Mouse (Mus musculus) liver, embryonic 16.5 days (tissue): ENCODE measurements around the gene Tedc2. TPM values are rescaled to one million over a fixed set of nuclear protein-coding genes. Genes with fewer than 3 reads are reported as not detected.

ENCODE experiments used
- ATAC-seq: fragments of 200-750 bp; cut with Nextera tagmentation; 2 replicates; pipeline ENCODE4 v1.8.0; 2017; ENCODE audit warnings: low read depth, mild to moderate bottlenecking, moderate number of reproducible peaks, moderate library complexity
- H3K27ac ChIP-seq: fragments of 300-500 bp; sonication (generic); 2 replicates; pipeline ENCODE4 v1.5.1; 2014; ENCODE audit warnings: mild to moderate bottlenecking, low read length
- H3K27me3 ChIP-seq: fragments of 300-500 bp; sonication (generic); 2 replicates; pipeline ENCODE4 v1.6.1; 2014; ENCODE audit warnings: low read depth, low read length, mixed read lengths; ENCODE audit not compliant: control insufficient read depth, insufficient read depth
- H3K36me3 ChIP-seq: fragments of 300-500 bp; sonication (generic); 2 replicates; pipeline ENCODE4 v1.6.1; 2014; ENCODE audit warnings: mild to moderate bottlenecking; ENCODE audit not compliant: control insufficient read depth, insufficient read depth
- H3K4me1 ChIP-seq: fragments of 300-500 bp; sonication (generic); 2 replicates; pipeline ENCODE4 v1.6.1; 2014; ENCODE audit warnings: low read depth, low read length, mixed read lengths; ENCODE audit not compliant: control insufficient read depth
- H3K4me2 ChIP-seq: fragments of 300-500 bp; sonication (generic); 2 replicates; pipeline ENCODE4 v1.6.1; 2014; ENCODE audit warnings: low read depth, low read length, mixed read lengths
- H3K4me3 ChIP-seq: fragments of 300-500 bp; sonication (generic); 2 replicates; pipeline ENCODE4 v1.5.1; 2014; ENCODE audit warnings: low read depth, mild to moderate bottlenecking, low read length
- H3K9ac ChIP-seq: fragments of 300-500 bp; sonication (generic); 2 replicates; pipeline ENCODE4 v1.6.1; 2014; ENCODE audit warnings: low read depth, low read length
- H3K9me3 ChIP-seq: fragments of 300-500 bp; sonication (generic); replicated peaks from 2 replicates; pipeline ENCODE4 v1.6.1; 2016; ENCODE audit warnings: low read length; ENCODE audit not compliant: control insufficient read depth
- WGBS: fragments of 180-500 bp; shearing (Covaris S2); extraction: QIAGEN DNeasy Blood & Tissue Kit; methylation state at CpG from one replicate; pipeline ENCODE4 v1.1.7; 2014; ENCODE audit not compliant: insufficient replicate concordance; 5-methylcytosine and 5-hydroxymethylcytosine counted together
- polyA plus RNA-seq: library from polyadenylated mRNA; unstranded; fragments of >200 nt; fragmentation: Nextera tagmentation; extraction: Ambion mirVana; gene quantifications from 2 replicates; pipeline ENCODE4 v1.2.1, GENCODE M21; 2015

Tedc2 gene
- polyA plus RNA-seq, 1 experiment from 2014 or later = 7.4 TPM

GRCm38 (mm10) chr17:24193268-24193667 lies 27.4 kb downstream of the Tedc2 start:
- Histone ChIP-seq H3K4me2 (no peak overlapping the region), H3K36me3 (peaks cover 5% of the 10 kb centered on the region; the same call in 1 of the 2 replicates), H3K9me3 (no peaks in the 10 kb centered on the region), H3K27me3 (no peaks in the 10 kb centered on the region), H3K9ac (peak overlapping the region; percentile 40), H3K27ac (peak overlapping the region; percentile 60), H3K4me1 (peaks cover 65% of the 10 kb centered on the region), H3K4me3 (no peak overlapping the region)
- 82% methylated on average over 8 of the region's 8 CpGs for WGBS
- no peak for ATAC-seq

GRCm38 (mm10) chr17:24192848-24193247 lies 27.8 kb downstream of the Tedc2 start:
- ATAC-seq = no peak
- no peaks in the 10 kb centered on the region for H3K27me3 ChIP-seq
- H3K9ac ChIP-seq = no peak overlapping the region
- WGBS = 49% methylated on average over 8 of the region's 8 CpGs
- no peaks in the 10 kb centered on the region for H3K9me3 ChIP-seq
- H3K36me3 ChIP-seq = peaks cover 7% of the 10 kb centered on the region
- H3K4me2 ChIP-seq = no peak overlapping the region
- no peak overlapping the region for H3K4me3 ChIP-seq
- H3K4me1 ChIP-seq = peaks cover 61% of the 10 kb centered on the region
- H3K27ac ChIP-seq = 0 out of 2 replicates have a peak overlapping the region, but pooled peaks have one; percentile 60

- 73% methylated on average over 4 of the region's 4 CpGs for WGBS
- peaks cover 47% of the 10 kb centered on the region for H3K4me1 ChIP-seq
- no peak overlapping the region for H3K4me3 ChIP-seq
- no peak overlapping the region; the same call in 1 of the 2 replicates for H3K4me2 ChIP-seq
- no peak overlapping the region for H3K27ac ChIP-seq
- H3K27me3 ChIP-seq = no peaks in the 10 kb centered on the region
- H3K9ac ChIP-seq = no peak overlapping the region
- H3K9me3 ChIP-seq = no peaks in the 10 kb centered on the region
- ATAC-seq = no peak
- H3K36me3 ChIP-seq = peaks cover 9% of the 10 kb centered on the region
Observed at GRCm38 (mm10) chr17:24191481-24191880, 29.2 kb downstream of the Tedc2 start.

- ATAC-seq = no peak
- Histone ChIP-seq H3K4me2 (no peak overlapping the region), H3K36me3 (peaks cover 11% of the 10 kb centered on the region), H3K4me3 (no peak overlapping the region), H3K9ac (no peak overlapping the region), H3K27me3 (no peaks in the 10 kb centered on the region), H3K9me3 (no peaks in the 10 kb centered on the region), H3K27ac (no peak overlapping the region), H3K4me1 (peaks cover 42% of the 10 kb centered on the region)
- WGBS = 65% methylated on average over 2 of the region's 2 CpGs
Observed at GRCm38 (mm10) chr17:24190934-24191333, 29.7 kb downstream of the Tedc2 start.

GRCm38 (mm10) chr17:24174259-24174658 lies 46.4 kb downstream of the Tedc2 start:
- H3K27ac ChIP-seq = no peak overlapping the region
- no peak for ATAC-seq
- WGBS = 67% methylated on average over 3 of the region's 3 CpGs
- no peaks in the 10 kb centered on the region for H3K27me3 ChIP-seq
- peak overlapping the region; percentile 39; the same call in 1 of the 2 replicates for H3K9ac ChIP-seq
- peaks cover 9% of the 10 kb centered on the region for H3K4me1 ChIP-seq
- no peaks in the 10 kb centered on the region for H3K36me3 ChIP-seq
- no peak overlapping the region for H3K4me2 ChIP-seq
- no peaks in the 10 kb centered on the region for H3K9me3 ChIP-seq
- H3K4me3 ChIP-seq = no peak overlapping the region

GRCm38 (mm10) chr17:24173423-24173822 lies 47.2 kb downstream of the Tedc2 start:
- 1% methylated on average over 3 of the region's 3 CpGs for WGBS
- H3K27ac ChIP-seq = no peak overlapping the region

GRCm38 (mm10) chr17:24171738-24172137 lies 48.9 kb downstream of the Tedc2 start:
- no peak overlapping the region for H3K4me3 ChIP-seq
- H3K9me3 ChIP-seq = no peaks in the 10 kb centered on the region
- H3K4me1 ChIP-seq = peaks cover 25% of the 10 kb centered on the region
- 77% methylated on average over 4 of the region's 4 CpGs for WGBS
- ATAC-seq = no peak
- H3K4me2 ChIP-seq = no peak overlapping the region
- H3K36me3 ChIP-seq = peaks cover 12% of the 10 kb centered on the region
- H3K27me3 ChIP-seq = no peaks in the 10 kb centered on the region
- H3K27ac ChIP-seq = peak overlapping the region; percentile 11; the same call in 1 of the 2 replicates
- H3K9ac ChIP-seq = no peak overlapping the region

More at GRCm38 (mm10) chr17:24173423-24173822, 47.2 kb downstream of the Tedc2 start:
- H3K36me3 ChIP-seq = no peaks in the 10 kb centered on the region
- H3K4me1 ChIP-seq = peaks cover 10% of the 10 kb centered on the region
- no peak overlapping the region for H3K9ac ChIP-seq
- no peak overlapping the region for H3K4me3 ChIP-seq
- no peaks in the 10 kb centered on the region for H3K27me3 ChIP-seq
- H3K4me2 ChIP-seq = no peak overlapping the region
- ATAC-seq = no peak
- no peaks in the 10 kb centered on the region for H3K9me3 ChIP-seq

- WGBS = 40% methylated on average over 5 of the region's 5 CpGs
- no peaks in the 10 kb centered on the region for H3K9me3 ChIP-seq
- H3K36me3 ChIP-seq = peaks cover 16% of the 10 kb centered on the region
- H3K4me2 ChIP-seq = peak overlapping the region; percentile 76; the same call in 1 of the 2 replicates
- H3K9ac ChIP-seq = 0 out of 2 replicates have a peak overlapping the region, but pooled peaks have one; percentile 11
- ATAC-seq = no peak
- peak overlapping the region; percentile 96 for H3K27ac ChIP-seq
- H3K4me3 ChIP-seq = no peak overlapping the region
- peaks cover 27% of the 10 kb centered on the region for H3K4me1 ChIP-seq
- no peaks in the 10 kb centered on the region for H3K27me3 ChIP-seq
Observed at GRCm38 (mm10) chr17:24170729-24171128, 49.9 kb downstream of the Tedc2 start.

GRCm38 (mm10) chr17:24170125-24170524 lies 50.5 kb downstream of the Tedc2 start:
- peak overlapping the region; percentile 76 for H3K4me2 ChIP-seq
- H3K27ac ChIP-seq = peak overlapping the region; percentile 96
- H3K36me3 ChIP-seq = peaks cover 16% of the 10 kb centered on the region
- peak overlapping the region; percentile 95 for H3K9ac ChIP-seq
- peak overlapping the region; percentile 95 for H3K4me3 ChIP-seq
- 55% methylated on average over 3 of the region's 3 CpGs for WGBS
- H3K9me3 ChIP-seq = no peaks in the 10 kb centered on the region
- no peaks in the 10 kb centered on the region for H3K27me3 ChIP-seq
- H3K4me1 ChIP-seq = peaks cover 31% of the 10 kb centered on the region
- ATAC-seq = no peak
